Mouse (Mus musculus) heart, postnatal 36 days (tissue): ENCODE data around the gene Pla2g4b. TPM values are rescaled to one million over a fixed set of nuclear protein-coding genes. Genes with fewer than 3 reads are reported as not detected.

Experiments used
- DNase-seq, 2 experiments: peaks; one replicate each; pipeline ENCODE4 v3.0.0; 2021 to 2022
- intact Hi-C: fragments of 180-260 bp; cut with DNase I; formaldehyde crosslinking; loops from one replicate; pipeline ENCODE4 v1.15.1; 2025
- total RNA-seq, 2 experiments: library from RNA; stranded (reverse); gene quantifications; 2 replicates each; pipeline ENCODE4 v1.2.3; 2021

Pla2g4b gene
- total RNA-seq, 2 experiments from 2014 or later, result 2.0 to 2.1 TPM

- no peak for DNase-seq
- intact Hi-C loops, result no loop called here
Observed at GRCm38 (mm10) chr2:120059466-120059865, 26.2 kb downstream of the Pla2g4b start.

DNA sequence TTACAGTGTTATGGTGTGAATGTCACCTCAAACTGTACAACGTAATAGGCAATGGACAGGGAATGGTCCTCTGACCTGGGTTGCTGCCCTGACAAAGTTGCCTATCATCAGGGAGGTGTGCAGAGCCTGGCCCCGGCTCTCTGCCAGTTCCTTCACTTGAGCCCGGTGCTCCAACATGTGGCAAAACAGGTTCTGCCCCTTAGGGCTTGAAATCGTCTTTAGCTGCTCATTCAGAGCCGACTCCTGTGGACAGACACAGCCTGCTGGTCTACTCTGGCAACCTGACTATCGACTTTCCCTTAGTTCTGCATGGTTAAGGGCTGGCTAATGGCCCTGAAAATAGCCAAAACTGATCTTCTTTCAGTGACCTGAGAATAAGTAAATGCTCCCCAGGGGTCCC lies 27.0 kb downstream of the Pla2g4b start:
- intact Hi-C loops, result no loop called here
- DNase-seq, result no peak

- no peak for DNase-seq
- intact Hi-C loops, result no loop called here
Observed at GRCm38 (mm10) chr2:120060651-120061050, 27.4 kb downstream of the Pla2g4b start.

- no peak for DNase-seq
- intact Hi-C loops, result no loop called here
Observed at GRCm38 (mm10) chr2:120062248-120062647, 29.0 kb downstream of the Pla2g4b start.

DNA sequence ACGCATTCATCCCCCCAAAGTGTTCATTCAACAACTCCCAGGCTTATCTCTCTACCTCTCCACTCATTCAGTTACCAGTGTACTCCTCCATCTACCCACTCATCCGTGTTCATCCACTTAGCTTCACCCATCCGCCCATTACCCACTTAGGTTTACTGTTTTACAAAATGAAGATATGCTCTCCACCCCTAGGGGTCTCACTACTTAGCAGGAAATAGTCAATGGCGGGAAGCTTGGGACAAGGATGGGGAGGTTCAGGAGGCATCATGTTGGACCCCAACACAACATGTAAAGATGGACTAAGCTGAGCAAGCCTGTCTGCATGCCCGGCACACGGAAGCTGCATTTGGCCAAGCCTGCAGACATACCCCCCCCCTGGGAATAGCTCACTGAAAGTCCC lies 31.4 kb downstream of the Pla2g4b start:
- intact Hi-C loops, result no loop called here
- no peak for DNase-seq

DNA sequence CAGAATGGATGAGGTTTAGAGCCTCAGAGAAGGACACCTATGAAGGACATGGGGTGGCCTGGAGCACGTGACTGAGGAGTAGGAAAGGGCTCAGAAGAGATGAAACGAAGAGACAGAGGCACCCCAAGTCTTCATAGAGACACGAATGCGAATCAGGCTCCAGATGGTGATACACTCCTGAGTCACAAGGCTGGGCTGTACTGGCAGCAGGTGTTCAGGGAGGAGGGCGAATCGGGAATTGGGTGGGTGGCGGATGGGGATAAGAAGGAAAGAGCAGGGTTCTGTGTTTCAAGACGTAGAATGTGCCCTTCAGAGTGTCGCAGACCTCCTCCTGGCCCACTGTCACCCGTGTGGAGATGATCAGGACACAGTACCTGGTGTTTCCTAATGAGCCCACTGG lies 32.0 kb downstream of the Pla2g4b start:
- DNase-seq, result no peak
- intact Hi-C loops, result no loop called here

DNA sequence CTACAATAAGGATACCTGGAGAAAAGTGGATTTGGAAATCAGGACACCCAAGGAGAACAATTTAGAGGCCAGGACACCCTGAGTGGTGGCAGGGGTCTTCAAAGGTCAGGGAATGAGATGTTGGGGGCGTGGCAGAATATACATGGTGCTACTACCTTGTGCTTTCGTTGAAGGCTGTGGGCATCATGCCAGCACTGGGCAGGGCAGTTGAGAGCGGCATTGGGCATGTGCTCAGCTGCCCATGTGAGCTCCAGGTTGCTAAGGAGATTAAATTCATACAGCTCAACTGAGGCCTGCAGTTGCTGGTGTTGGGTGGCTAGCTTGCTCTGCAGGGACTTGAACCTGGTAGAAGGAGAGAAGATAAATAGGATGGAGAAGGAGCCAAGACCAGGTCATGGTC lies 33.0 kb downstream of the Pla2g4b start:
- intact Hi-C loops, result no loop called here
- no peak for DNase-seq

GRCm38 (mm10) chr2:120068555-120069465 lies 35.6 kb downstream of the Pla2g4b start:
- intact Hi-C loops, result no loop called here

GRCm38 (mm10) chr2:120069466-120069990 lies 36.3 kb downstream of the Pla2g4b start:
- intact Hi-C loops, result no loop called here
- DNase-seq, result no peak

More at GRCm38 (mm10) chr2:120068555-120069465, 35.6 kb downstream of the Pla2g4b start:
- DNase-seq, result no peak

DNA sequence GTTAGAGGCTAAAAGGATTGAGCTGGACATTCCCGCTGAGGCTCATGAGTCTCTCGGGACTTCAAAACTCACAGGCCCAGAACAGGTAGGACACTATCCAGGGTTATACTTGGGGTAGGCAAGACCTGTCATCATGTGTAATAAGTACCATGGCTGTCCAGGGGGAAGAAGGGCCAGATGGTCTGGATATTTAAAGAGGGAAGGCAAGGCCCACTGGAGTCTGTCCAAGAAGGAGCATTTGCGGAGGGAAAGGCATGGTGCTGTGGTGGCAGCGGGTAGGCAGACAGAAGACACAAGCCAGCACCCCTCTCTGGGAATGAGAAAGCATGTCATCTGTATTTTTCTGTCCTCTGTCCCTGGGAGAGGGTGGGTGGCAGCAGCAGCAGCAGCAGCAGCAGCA lies 40.9 kb downstream of the Pla2g4b start:
- no peak for DNase-seq
- intact Hi-C loops, result no loop called here

GRCm38 (mm10) chr2:120076076-120076705 lies 43.0 kb downstream of the Pla2g4b start:
- DNase-seq, result peak; percentile 48 to 54
- intact Hi-C loops, result loop anchor here (2.0 kb wide), 2 partner anchors 25 to 105 kb away; no protein-coding TSS in a partner anchor

- no peak for DNase-seq
- intact Hi-C loops, result no loop called here
Observed at GRCm38 (mm10) chr2:120082416-120082815, 49.2 kb downstream of the Pla2g4b start.

GRCm38 (mm10) chr2:120084593-120085361 lies 51.6 kb downstream of the Pla2g4b start:
- DNase-seq, result peak; percentile 68 to 69
- intact Hi-C loops, result loop anchor here (1.0 to 2.0 kb wide), 2 partner anchors 86 to 196 kb away; no protein-coding TSS in a partner anchor

DNA sequence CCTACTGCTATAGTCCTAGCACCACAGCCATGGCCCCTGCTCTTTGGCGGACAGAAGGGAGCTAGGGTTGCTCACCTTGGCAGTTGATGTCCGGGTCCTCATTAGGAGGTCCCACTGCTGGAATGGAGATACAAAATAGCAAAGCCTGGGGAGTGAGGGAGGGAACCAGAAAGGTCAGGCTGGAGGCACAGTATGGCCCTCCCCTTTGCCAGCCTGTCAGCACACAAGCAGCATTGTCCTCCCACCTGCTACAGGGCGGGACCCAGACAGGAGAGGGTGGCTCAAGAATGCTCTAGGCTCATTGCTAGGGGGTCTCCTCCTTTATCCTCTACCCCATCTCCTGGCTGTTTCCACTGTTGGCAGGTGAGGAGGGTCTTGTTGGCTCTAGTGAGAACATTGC lies 52.8 kb downstream of the Pla2g4b start:
- intact Hi-C loops, result no loop called here
- DNase-seq, result no peak

- DNase-seq, result no peak
- intact Hi-C loops, result no loop called here
Observed at GRCm38 (mm10) chr2:120087391-120087790, 54.2 kb downstream of the Pla2g4b start.

DNA sequence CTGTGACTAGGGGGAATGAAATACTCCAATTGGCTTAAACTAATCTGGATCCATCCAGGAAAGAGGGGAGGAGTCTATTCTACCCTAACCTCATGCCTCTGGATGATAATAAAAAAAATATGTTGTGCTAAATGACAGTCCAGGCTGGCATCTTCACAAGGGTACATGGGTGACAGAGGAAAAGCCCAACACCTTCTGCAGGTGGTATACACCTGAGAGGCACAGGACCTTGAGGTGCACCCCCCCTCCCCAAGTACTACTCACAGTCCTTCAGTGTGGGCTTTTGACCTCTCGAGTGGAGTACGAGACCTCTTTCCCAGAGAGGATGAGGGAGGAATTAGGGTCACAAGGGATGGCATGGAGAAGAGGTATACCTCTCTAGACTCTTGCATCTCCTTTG lies 54.7 kb downstream of the Pla2g4b start:
- no peak for DNase-seq
- intact Hi-C loops, result no loop called here

DNA sequence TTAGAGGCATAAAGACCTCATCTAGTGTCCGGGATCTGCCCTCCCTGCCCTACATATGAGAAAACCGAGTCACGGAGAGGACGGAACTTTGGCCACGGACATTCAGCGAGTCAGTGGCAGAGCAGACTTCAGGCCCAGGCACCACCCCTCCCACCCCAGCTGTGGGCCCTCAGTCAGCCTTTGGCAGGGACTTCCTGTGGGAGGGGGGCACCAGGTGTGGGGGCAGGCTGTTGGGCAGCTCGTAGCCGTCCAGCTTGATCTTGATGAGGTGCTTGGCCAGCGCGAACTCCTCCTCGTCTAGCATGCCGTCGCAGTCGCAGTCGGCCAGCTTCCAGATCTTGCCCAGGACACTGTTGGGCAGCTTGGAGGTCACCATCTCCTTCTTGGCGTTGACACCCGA lies 57.8 kb downstream of the Pla2g4b start:
- intact Hi-C loops, result no loop called here
- no peak for DNase-seq
